Mouse (Mus musculus) ovary, adult 10 weeks (tissue): ENCODE data around the gene Cst10. TPM values are rescaled to one million over a fixed set of nuclear protein-coding genes. Genes with fewer than 3 reads are reported as not detected.

Experiments
- polyA plus RNA-seq: library from polyadenylated mRNA; stranded (reverse); fragments of 350-450 nt; fragmentation: Illumina TruSeq; extraction: RNeasy Lipid Tissue Mini Kit (QIAGEN cat#74804); gene quantifications from one replicate; pipeline ENCODE4 v1.2.3, GENCODE M21; 2014

Cst10 gene
- not detected for polyA plus RNA-seq

DNA sequence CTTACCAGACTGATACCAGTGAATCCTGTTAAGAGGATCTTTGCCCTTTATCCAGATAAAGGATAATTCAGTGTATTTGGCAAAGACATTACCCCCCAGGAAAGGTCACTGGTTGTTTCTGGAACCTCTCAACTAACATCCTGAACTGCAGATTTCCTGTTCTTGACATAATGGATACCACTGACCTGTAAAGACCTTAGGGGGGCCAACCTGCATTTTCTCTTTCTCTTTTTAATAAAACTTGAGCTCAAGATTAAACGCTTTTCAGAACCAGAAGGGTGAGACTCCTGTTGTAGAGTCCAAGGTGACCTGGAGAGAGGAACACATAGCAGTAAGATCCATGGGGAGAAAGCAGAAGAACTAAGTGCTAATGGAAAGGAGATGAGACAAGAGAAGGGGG, at the start of gene Cst10:
TSS of gene Cst10 (plus strand) at position 301 of the 400 bp plus-strand sequence.

